Mouse (Mus musculus) lung, adult 2 months (tissue): ENCODE results near the gene Iqck.

Experiments used
- CTCF ChIP-seq: fragments of 200-500 bp; IDR thresholded peaks from 2 replicates; pipeline ENCODE4 v1.5.1; 2011; ENCODE audit warnings: mild to moderate bottlenecking, low read length, control low read depth; ENCODE audit not compliant: insufficient read depth
- POLR2A ChIP-seq: fragments of 200-500 bp; IDR thresholded peaks from 2 replicates; pipeline ENCODE4 v1.6.1; 2011; ENCODE audit warnings: low read depth, mild to moderate bottlenecking, control low read depth, low read length, borderline replicate concordance; ENCODE audit errors: extremely low read depth

- TF ChIP-seq CTCF (no peak), POLR2A (no peak)
Measured at GRCm38 (mm10) chr7:119002501-119002900, 146.9 kb downstream of the Iqck start.
